ENCODE assay signal across 6 mouse cellular contexts in the genomic region with DNA sequence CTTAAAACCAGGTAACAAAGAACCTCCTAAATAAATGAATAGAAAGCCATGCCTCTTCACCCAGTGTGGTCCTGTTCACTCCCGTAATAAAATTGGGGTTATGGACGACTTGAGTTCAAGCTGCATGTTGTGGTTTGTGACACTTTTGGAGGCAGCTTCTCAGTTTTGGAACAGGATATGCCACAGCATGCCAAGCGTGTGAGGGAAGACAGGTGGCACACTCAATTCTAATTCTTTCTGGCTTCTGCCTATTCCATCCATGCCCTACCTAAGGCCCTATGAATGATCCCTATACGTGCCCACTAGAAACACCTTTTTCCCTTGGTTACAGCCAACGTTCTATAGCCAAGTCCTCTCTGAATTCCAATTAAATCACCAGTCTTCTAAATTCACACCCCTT.
"Had no signal": no experiment of that assay in that cellular context is flagged by ENCODE, and none has a peak within 500 bp of the region (broad histone marks: within the 10 kb centered on the region; RNA-seq: fewer than 3 reads in every experiment).

No protein-coding gene starts in this region.

- DNase-seq: kidney, postnatal 10 days; kidney, postnatal 4 days; lung, embryonic 14.5 days; lung, postnatal 10 days; right cerebral cortex, postnatal 14 days; thymus, postnatal 4 days had no signal
